Mouse (Mus musculus): ENCODE measurements around the gene Asic4.

GRCm38 (mm10) chr1:75478916-75479634 lies 28.8 kb downstream of the Asic4 start, which contains the start of the genes Chpf and Tmem198:
- TF ChIP-seq GATA1 (IDR thresholded peaks at IDR 0.05; ENCODE audit: borderline replicate concordance, low read length) (no peak), FLI1 (IDR thresholded peaks at IDR 0.05; ENCODE audit: low read length) (no peak)

Measured in megakaryocyte, embryonic 14.5 days (primary cell).